Mouse (Mus musculus) ES-Bruce4 (cell line): Measurements from ENCODE around the gene Shank2.

Experiments used
- EP300 ChIP-seq: IDR thresholded peaks from 2 replicates; pipeline ENCODE4 v1.6.1; 2011; ENCODE audit warnings: low read depth, low read length; ENCODE audit not compliant: insufficient read depth
- POLR2A ChIP-seq: IDR thresholded peaks from one replicate; pipeline ENCODE4 v1.8.1; 2011; ENCODE audit warnings: low read length; ENCODE audit not compliant: insufficient read depth

DNA sequence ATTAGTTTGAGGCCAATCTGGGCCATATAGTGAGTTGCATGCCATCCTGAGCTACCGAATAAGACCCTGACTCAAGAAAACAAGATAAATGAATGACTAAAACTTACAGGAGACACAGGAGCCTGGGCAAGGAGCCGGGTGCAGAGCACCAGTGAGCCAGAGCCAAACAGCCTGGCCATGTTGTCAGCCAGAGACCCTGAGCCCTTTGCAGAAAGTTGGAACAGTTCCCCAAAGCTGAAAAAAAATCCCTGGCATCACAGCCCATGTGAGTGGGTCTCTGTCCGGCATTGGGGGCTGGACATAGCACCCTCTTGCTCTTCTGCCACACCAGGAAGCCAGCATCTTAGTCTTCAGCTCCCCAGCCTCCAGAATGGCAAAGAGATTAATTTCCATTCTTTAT lies 244.5 kb downstream of the Shank2 start:
- TF ChIP-seq POLR2A (no peak), EP300 (no peak)
